Mouse (Mus musculus) thymus, adult 2 months (tissue): Measurements from ENCODE around the gene Cdh22. TPM values are rescaled to one million over a fixed set of nuclear protein-coding genes. Genes with fewer than 3 reads are reported as not detected.

Experiments
- DNase-seq: peaks from one replicate; pipeline ENCODE4 v3.0.0; 2021
- H3K27ac ChIP-seq: fragments of 200-500 bp; 2 replicates; pipeline ENCODE4 v1.5.1; 2012; ENCODE audit warnings: low read length, control low read depth; ENCODE audit not compliant: control insufficient read depth, insufficient read depth
- H3K27me3 ChIP-seq: fragments of 200-500 bp; 2 replicates; pipeline ENCODE4 v1.6.1; 2012; ENCODE audit warnings: mild to moderate bottlenecking, low read length, moderate library complexity, mixed read lengths; ENCODE audit not compliant: control insufficient read depth, insufficient read depth
- H3K36me3 ChIP-seq: fragments of 200-500 bp; 2 replicates; pipeline ENCODE4 v1.6.1; 2012; ENCODE audit warnings: mild to moderate bottlenecking, low read length, moderate library complexity; ENCODE audit not compliant: control insufficient read depth, insufficient read depth
- H3K4me1 ChIP-seq: fragments of 200-500 bp; replicated peaks from 2 replicates; pipeline ENCODE4 v1.6.1; 2012; ENCODE audit warnings: low read length; ENCODE audit not compliant: control insufficient read depth, insufficient read depth
- H3K4me3 ChIP-seq: fragments of 200-500 bp; 2 replicates; pipeline ENCODE4 v1.5.1; 2012; ENCODE audit warnings: mild to moderate bottlenecking, low read length, control low read depth, moderate library complexity; ENCODE audit not compliant: control insufficient read depth, insufficient read depth
- CTCF ChIP-seq: fragments of 200-500 bp; IDR thresholded peaks from 2 replicates; pipeline ENCODE4 v1.5.1; 2012; ENCODE audit warnings: mild to moderate bottlenecking, control low read depth, low read length, moderate library complexity, borderline replicate concordance; ENCODE audit not compliant: control insufficient read depth, poor library complexity, insufficient read depth; ENCODE audit errors: extremely low read depth
- POLR2A ChIP-seq: fragments of 200-500 bp; IDR thresholded peaks from 2 replicates; pipeline ENCODE4 v1.6.1; 2012; ENCODE audit warnings: mild to moderate bottlenecking, low read length, control low read depth, moderate library complexity; ENCODE audit not compliant: control insufficient read depth, poor library complexity, insufficient read depth; ENCODE audit errors: extremely low read depth
- WGBS: fragments of 180-500 bp; shearing (Covaris S2); methylation state at CpG from one replicate; pipeline ENCODE4 v1.1.7; 2018; 5-methylcytosine and 5-hydroxymethylcytosine counted together
- polyA plus RNA-seq: library from polyadenylated mRNA; depleted of rRNA; stranded (reverse); fragments of >200 nt; gene quantifications from 2 replicates; pipeline ENCODE4 v1.2.3, GENCODE M21; 2012

Cdh22 gene
- polyA plus RNA-seq, 1 experiment: 1.2 TPM

GRCm38 (mm10) chr2:165102920-165103319 lies 131.7 kb downstream of the Cdh22 start:
- no peak for TF ChIP-seq POLR2A
- no peak for TF ChIP-seq CTCF
- Histone ChIP-seq H3K36me3 (no peaks in the 10 kb centered on the region), H3K4me3 (no peak overlapping the region), H3K27me3 (no peaks in the 10 kb centered on the region; the same call in 1 of the 2 replicates), H3K27ac (no peak overlapping the region), H3K4me1 (no peaks in the 10 kb centered on the region)
- WGBS: 39% methylated on average over 3 of the region's 3 CpGs
- no peak for DNase-seq

DNA sequence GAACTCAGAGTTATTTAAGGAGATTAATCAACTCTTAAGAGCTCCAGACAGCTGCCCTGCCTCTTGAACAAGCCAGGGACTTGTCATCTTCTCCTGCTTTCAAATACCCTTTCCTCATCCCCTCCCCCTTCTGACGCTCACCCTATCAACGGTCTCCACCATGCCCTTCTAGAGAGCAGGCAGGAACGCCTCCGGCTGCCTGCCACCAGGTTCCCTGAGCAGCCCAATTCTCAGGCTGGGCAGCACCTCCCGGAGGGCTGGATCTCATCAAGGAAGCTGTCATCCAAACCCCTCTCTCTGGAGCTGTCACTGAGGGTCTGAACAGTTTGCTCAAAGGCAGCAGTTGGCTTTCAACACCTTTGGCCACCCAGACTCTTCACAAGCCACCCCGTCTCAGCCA lies 133.9 kb downstream of the Cdh22 start:
- WGBS: 8% methylated on average over 6 of the region's 6 CpGs
- Histone ChIP-seq H3K4me1 (no peaks in the 10 kb centered on the region), H3K27me3 (no peaks in the 10 kb centered on the region), H3K27ac (no peak overlapping the region), H3K36me3 (no peaks in the 10 kb centered on the region), H3K4me3 (no peak overlapping the region)
- no peak for DNase-seq
- TF ChIP-seq POLR2A: no peak
- no peak for TF ChIP-seq CTCF

GRCm38 (mm10) chr2:165098861-165099260 lies 135.8 kb downstream of the Cdh22 start:
- no peaks in the 10 kb centered on the region for H3K36me3 ChIP-seq
- WGBS: 77% methylated on average over 3 of the region's 3 CpGs

GRCm38 (mm10) chr2:165096367-165096766 lies 138.3 kb downstream of the Cdh22 start:
- 31% methylated on average over 10 of the region's 10 CpGs for WGBS
- DNase-seq: no peak
- Histone ChIP-seq H3K4me1 (no peaks in the 10 kb centered on the region), H3K27me3 (no peaks in the 10 kb centered on the region), H3K27ac (no peak overlapping the region), H3K36me3 (no peaks in the 10 kb centered on the region), H3K4me3 (no peak overlapping the region)
- no peak for TF ChIP-seq CTCF
- no peak for TF ChIP-seq POLR2A

More at GRCm38 (mm10) chr2:165098861-165099260, 135.8 kb downstream of the Cdh22 start:
- no peak for DNase-seq
- Histone ChIP-seq H3K4me1 (no peaks in the 10 kb centered on the region), H3K27ac (no peak overlapping the region), H3K4me3 (no peak overlapping the region), H3K27me3 (no peaks in the 10 kb centered on the region)
- no peak for TF ChIP-seq POLR2A
- TF ChIP-seq CTCF: no peak

- no peaks in the 10 kb centered on the region for H3K27me3 ChIP-seq
- DNase-seq: no peak
- 85% methylated on average over 7 of the region's 7 CpGs for WGBS
- no peak for TF ChIP-seq POLR2A
- no peak for TF ChIP-seq CTCF
- H3K36me3 ChIP-seq: no peaks in the 10 kb centered on the region
- no peak overlapping the region for H3K4me3 ChIP-seq
- H3K4me1 ChIP-seq: no peaks in the 10 kb centered on the region
- H3K27ac ChIP-seq: no peak overlapping the region
Measured at GRCm38 (mm10) chr2:165092393-165092792, 142.3 kb downstream of the Cdh22 start.

- Histone ChIP-seq H3K27me3 (no peaks in the 10 kb centered on the region), H3K4me1 (no peaks in the 10 kb centered on the region), H3K4me3 (no peak overlapping the region), H3K27ac (no peak overlapping the region), H3K36me3 (no peaks in the 10 kb centered on the region)
- TF ChIP-seq POLR2A (no peak), CTCF (no peak)
- no peak for DNase-seq
- 91% methylated on average over 8 of the region's 8 CpGs for WGBS
Measured at GRCm38 (mm10) chr2:165091433-165091965, 143.2 kb downstream of the Cdh22 start.

- TF ChIP-seq CTCF (no peak), POLR2A (no peak)
- Histone ChIP-seq H3K27ac (no peak within 1 kb of the TSS), H3K27me3 (no peaks in the 10 kb centered on the region), H3K36me3 (no peaks in the 10 kb centered on the region), H3K4me1 (no peaks in the 10 kb centered on the region), H3K4me3 (no peak within 1 kb of the TSS)
- 80% methylated on average over 2 of the region's 2 CpGs for WGBS
- no peak for DNase-seq
Measured at GRCm38 (mm10) chr2:165090650-165091049, 144.0 kb downstream of the Cdh22 start, which contains the start of gene 1700025C18Rik. Gene 1700025C18Rik (minus strand): TSS chr2:165090750.
